Mouse (Mus musculus): Measurements from ENCODE around the gene Sgcd. TPM values are rescaled to one million over a fixed set of nuclear protein-coding genes. Genes with fewer than 3 reads are reported as not detected.

Gene Sgcd
- total RNA-seq (2021): 10 to 100 TPM; 79.9 to 80.3 TPM
- long read RNA-seq, experiment 1, transcript Sgcd-201 (8 exons, 1,617 nt): major isoform, 8 of 25 reads
- long read RNA-seq, experiment 1, partial matches to known transcripts: 0 of 25 reads
- long read RNA-seq, experiment 1, other reads (novel, unspliced or antisense): 17 of 25 reads
- long read RNA-seq, experiment 2, transcript Sgcd-201 (8 exons, 1,617 nt): major isoform, 5 of 16 reads
- long read RNA-seq, experiment 2, partial matches to known transcripts: 0 of 16 reads
- long read RNA-seq, experiment 2, other reads (novel, unspliced or antisense): 11 of 16 reads

GRCm38 (mm10) chr11:47988697-47989533 is at the start of gene Sgcd:
Gene Sgcd, minus strand, starts transcription at chr11:47988969.
- peak; percentile 51 for DNase-seq

- no peak for DNase-seq
These were observed 49.3 kb upstream of the Sgcd start for GRCm38 (mm10) chr11:48038051-48038450.

- no peak for DNase-seq
These were observed 24.1 kb upstream of the Sgcd start for GRCm38 (mm10) chr11:48012836-48013235.

- peak; percentile 10 for DNase-seq
These were observed 454 bp downstream of the Sgcd start for GRCm38 (mm10) chr11:47988333-47988696.

GRCm38 (mm10) chr11:47987893-47988267 is 889 bp downstream of the Sgcd start:
- no peak for DNase-seq

- DNase-seq: peak; percentile 7
These were observed 1.4 kb downstream of the Sgcd start for GRCm38 (mm10) chr11:47987251-47987892.

- no peak for DNase-seq
These were observed 6.6 kb downstream of the Sgcd start for GRCm38 (mm10) chr11:47982152-47982551.

GRCm38 (mm10) chr11:47981108-47981507 is 7.7 kb downstream of the Sgcd start:
- no peak for DNase-seq

- DNase-seq: no peak
These were observed 35.5 kb downstream of the Sgcd start for GRCm38 (mm10) chr11:47953291-47953690.

- DNase-seq: peak; percentile 5
These were observed 36.4 kb downstream of the Sgcd start for GRCm38 (mm10) chr11:47952366-47952765.

- DNase-seq: no peak
These were observed 49.0 kb downstream of the Sgcd start for GRCm38 (mm10) chr11:47939795-47940194.

- no peak for DNase-seq
These were observed 71.2 kb downstream of the Sgcd start for GRCm38 (mm10) chr11:47917616-47918015.

- no peak for DNase-seq
These were observed 97.1 kb downstream of the Sgcd start for GRCm38 (mm10) chr11:47891617-47892172.

GRCm38 (mm10) chr11:47890315-47890714 is 98.5 kb downstream of the Sgcd start:
- peak; percentile 22 for DNase-seq

- DNase-seq: no peak
These were observed 103.5 kb downstream of the Sgcd start for GRCm38 (mm10) chr11:47885310-47885709.

- no peak for DNase-seq
These were observed 105.2 kb downstream of the Sgcd start for GRCm38 (mm10) chr11:47883545-47883944.

- DNase-seq: no peak
These were observed 112.1 kb downstream of the Sgcd start for GRCm38 (mm10) chr11:47876633-47877170.

- DNase-seq: no peak
These were observed 142.9 kb downstream of the Sgcd start for GRCm38 (mm10) chr11:47845894-47846293.

GRCm38 (mm10) chr11:47833283-47833682 is 155.5 kb downstream of the Sgcd start:
- DNase-seq: no peak

- no peak for DNase-seq
These were observed 178.5 kb downstream of the Sgcd start for GRCm38 (mm10) chr11:47810307-47810706.

GRCm38 (mm10) chr11:47804101-47804715 is 184.6 kb downstream of the Sgcd start:
- DNase-seq: no peak

- DNase-seq: no peak
These were observed 210.9 kb downstream of the Sgcd start for GRCm38 (mm10) chr11:47777916-47778226.

Data from gastrocnemius, postnatal 10 days (tissue).